Mouse (Mus musculus): ENCODE measurements around the gene Kcnj9.

Kcnj9 gene

DNA sequence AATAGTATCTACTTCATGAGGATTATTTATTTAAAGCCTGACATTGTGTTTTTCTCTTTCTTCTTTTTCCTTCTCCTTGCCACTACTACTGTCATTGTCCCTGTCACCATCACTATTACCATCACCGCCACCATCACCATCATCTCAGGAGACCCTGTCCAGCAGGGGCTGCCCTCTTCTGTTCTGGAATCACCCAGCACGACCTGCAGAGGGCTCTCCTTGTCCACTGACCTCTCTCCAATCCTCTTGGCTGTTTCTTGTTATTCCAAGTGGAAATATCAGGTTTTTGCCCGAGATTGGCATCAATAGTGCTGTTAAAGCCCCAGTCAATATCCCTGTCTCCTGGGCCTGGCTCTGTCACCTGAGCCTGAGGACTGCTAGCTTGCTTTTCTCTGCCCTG, 4.4 kb upstream of the Kcnj9 start:
- no peak for DNase-seq (ENCODE audit: low spot score)

DNA sequence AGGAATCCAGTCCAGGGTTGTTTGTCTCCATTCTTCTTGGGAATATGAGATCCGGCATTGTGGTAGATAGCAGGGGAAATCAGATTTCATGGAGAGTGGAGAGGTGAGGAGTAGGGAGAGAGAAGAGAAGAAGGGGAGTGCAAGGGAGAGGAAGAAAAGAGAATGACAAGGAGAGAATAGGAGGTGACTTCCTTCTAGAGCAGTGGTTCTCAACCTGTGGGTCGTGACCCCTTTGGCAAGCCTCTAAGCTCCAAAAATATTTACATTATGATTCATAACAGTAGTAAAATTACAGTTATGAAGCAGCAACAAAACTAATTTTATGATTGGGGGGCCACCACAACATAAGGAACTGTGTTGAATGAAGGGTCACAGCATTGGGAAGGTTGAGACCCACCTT, 3.8 kb upstream of the Kcnj9 start:
- no peak for DNase-seq (ENCODE audit: low spot score)

GRCm38 (mm10) chr1:172331422-172331947, 2.4 kb upstream of the Kcnj9 start:
- DNase-seq (ENCODE audit: low spot score): no peak

DNA sequence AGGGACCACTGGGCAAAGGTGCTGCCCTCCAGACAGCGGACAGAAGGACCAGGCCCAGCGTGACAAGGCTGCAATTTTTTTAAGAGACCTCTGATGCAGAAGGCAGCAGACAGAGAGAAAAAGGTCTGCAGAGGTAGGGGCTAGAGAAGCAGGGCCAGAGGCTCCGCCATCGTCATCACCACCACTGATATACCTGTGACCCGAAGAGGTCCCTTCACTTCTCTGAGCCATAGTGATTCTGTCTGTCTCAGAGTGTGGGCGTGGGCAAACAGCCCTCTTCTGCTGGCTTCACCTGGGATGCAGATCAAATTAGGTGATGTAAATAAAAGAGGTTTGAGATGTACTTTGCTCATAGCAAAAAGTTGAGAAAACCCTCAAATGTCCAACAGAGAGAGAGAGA, 498 bp upstream of the Kcnj9 start:
- no peak for DNase-seq (ENCODE audit: low spot score)

- no peak for DNase-seq (ENCODE audit: low spot score)
Measured at GRCm38 (mm10) chr1:172328461-172328860, 657 bp downstream of the Kcnj9 start.

DNA sequence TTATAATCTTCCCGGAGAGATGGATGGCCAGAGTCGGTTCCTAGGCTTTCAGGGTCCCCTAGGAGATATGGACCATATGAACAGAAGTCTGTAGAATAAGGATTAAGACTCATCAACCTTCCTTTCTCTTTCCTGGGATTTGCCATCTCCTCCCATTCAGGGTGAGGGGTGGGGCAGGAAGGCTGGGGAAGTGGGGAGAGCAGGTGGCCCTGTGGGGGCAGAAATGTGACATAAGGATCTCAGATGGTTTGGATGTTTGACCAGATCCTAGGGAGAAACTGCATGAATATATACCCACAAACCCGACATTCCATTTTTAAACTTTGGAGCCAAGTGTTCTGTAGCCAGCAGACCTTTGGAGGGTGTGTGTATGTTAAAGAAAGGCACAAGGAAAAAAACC, 1.1 kb downstream of the Kcnj9 start:
- no peak for DNase-seq (ENCODE audit: low spot score)

DNA sequence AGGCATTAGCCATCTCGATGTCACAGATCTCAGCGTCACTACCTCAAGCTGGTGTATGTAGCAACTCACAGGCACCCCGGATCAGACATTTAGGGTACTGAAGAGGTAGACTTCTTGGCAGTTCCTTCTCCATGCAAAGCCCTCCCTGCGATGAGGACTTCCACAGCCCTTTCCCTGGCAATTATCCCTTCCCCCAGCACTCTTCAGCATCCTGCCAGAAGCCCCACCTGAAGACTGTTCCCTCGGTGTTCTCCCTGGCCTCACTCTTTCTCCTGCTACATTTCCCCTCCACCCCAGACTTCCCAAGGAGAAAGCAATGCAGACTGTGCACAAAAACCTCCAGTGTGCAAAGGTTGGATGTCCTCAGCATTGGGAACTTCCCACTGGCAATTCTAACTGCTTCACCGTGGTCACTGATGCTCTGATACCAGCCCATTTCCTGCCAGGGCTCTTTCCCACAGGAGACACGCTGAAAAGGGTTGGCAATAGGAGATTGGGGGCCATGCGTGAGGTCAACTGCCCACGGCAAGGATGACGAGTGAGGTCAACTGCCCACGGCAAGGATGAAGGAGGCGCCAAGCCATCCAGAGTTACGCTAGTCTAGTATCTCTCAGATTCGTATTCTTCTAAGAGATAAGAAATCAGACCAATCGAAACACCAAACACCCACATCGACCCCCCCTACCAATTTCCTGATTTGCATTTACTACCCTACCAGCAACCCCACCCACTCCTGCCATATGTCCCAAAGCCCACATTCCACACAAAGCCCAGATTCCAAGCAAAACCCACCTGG, 1.7 kb downstream of the Kcnj9 start:
- DNase-seq (ENCODE audit: low spot score): no peak

GRCm38 (mm10) chr1:172326684-172327083, 2.4 kb downstream of the Kcnj9 start:
- DNase-seq (ENCODE audit: low spot score): no peak

DNA sequence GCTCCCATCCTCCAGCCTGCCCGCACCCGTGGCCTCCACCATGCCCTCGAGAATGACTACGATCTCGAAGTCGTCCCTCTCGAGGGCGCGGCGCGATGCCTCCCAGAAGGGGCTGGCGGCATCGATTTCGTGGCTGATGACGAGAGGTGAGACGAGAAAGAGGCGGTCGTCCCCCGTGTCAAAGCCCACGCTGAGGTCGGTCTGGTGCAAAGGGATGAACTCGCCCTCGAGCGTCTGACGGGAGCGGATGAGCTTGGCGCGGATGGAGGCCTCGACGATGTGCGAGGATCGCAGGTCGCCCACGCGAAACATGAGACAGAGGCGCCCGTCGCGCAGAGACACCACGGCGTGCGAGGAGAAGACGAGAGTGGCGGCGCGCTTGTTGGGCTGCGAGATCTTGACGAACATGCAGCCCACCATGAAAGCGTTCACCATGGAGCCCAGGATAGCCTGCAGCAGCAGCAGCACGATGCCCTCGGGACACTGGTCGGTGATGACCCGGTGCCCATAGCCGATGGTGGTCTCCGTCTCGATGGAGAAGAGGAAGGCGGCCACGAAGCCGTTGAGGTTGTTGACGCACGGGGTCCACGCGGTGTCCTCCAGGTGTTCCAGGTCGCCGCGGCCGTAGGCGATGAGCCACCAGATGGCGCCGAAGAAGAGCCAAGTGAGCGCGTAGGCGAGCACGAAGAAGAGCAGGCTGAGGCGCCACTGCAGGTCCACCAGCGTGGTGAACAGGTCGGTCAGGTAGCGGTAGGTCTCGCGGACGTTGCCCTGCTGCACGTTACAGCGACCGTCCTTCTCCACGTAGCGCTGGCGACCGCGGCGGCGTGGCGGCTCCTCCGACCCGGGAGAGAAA, 3.2 kb downstream of the Kcnj9 start:
- peak; percentile 71 for DNase-seq (ENCODE audit: low spot score)

DNA sequence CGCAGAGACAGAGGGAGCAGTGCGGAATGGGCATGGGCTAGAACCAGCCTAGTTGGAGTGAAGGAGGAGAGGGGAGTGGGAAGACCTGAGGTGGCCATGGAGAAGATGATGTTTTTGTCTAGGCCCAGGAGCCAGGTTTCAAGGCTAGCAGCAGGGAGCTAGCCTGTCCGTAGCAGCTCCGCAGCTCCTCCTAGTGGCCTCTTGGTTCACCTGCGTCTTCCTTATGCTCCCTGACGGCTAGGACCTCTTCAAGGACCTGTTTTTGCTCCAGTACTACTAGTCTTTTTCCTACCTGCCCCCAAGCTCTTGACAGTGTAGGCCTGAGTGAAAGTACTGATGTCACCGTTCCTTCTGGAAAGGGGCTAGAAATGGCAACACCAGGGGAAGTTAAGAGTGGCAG, 4.4 kb downstream of the Kcnj9 start:
- peak; percentile 77 for DNase-seq (ENCODE audit: low spot score)

GRCm38 (mm10) chr1:172323801-172324359, 5.2 kb downstream of the Kcnj9 start:
- DNase-seq (ENCODE audit: low spot score): no peak

DNA sequence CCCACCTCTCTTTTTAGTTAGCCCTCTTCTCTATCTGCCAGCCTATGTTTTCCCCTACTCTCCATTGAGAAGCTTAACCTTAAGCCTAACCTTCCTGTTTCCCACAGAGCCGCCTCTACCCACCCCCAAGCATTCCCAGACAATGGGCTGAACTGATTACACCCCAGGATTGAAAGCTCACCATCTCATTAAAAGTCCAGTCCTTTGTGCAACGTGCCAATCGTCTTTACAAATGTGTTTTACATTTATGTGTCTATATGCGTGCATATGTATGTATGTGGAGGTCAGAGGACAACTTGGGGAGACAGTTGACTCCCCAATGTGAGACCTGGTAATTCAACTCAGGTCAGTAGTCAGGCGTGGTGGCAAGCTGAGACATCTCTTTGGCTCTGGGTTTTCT, 5.8 kb downstream of the Kcnj9 start:
- DNase-seq (ENCODE audit: low spot score): no peak

DNA sequence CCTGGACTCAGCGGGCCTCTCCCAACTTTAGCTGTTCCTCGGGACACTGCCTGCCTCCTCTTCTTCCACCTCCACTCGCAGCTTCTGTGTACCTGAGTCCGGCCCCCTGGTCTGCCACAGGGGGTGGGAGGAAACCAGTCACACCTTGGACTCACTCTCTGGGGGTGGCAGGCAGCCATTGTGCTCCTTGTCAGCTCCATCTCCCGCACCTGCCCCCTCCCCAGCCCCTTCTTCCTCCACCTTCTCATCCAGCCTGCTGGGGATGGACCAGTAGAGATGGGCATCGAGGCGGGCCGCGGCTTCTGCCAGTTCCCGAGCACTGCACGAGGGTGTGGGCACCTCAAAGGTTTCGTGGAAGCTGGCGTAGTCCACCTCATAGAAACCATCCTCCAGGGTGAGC, 6.4 kb downstream of the Kcnj9 start:
- DNase-seq (ENCODE audit: low spot score): no peak

GRCm38 (mm10) chr1:172319921-172320411, 9.2 kb downstream of the Kcnj9 start:
- DNase-seq (ENCODE audit: low spot score): no peak

DNA sequence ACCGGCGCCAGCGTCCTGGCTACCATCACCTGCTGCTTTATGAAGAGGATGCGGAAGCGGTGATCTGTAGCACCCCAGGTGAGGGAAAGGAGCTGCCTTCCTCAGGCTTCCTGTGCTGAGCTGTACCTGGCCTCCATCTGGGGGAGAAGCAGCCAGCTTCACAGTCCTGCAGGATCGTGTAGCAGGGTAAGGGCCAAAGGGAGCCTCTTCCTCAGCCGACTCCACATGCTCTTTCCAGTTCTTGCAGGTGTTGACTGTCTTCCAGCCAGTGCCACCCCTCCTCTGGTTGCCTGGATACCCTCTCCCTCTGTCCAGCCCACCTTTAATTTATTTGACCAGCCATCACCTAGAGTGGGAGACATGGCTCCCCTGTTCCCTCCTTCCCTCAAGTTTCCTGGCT, 9.8 kb downstream of the Kcnj9 start:
- DNase-seq (ENCODE audit: low spot score): no peak

GRCm38 (mm10) chr1:172318424-172319035, 10.6 kb downstream of the Kcnj9 start:
- no peak for DNase-seq (ENCODE audit: low spot score)

DNA sequence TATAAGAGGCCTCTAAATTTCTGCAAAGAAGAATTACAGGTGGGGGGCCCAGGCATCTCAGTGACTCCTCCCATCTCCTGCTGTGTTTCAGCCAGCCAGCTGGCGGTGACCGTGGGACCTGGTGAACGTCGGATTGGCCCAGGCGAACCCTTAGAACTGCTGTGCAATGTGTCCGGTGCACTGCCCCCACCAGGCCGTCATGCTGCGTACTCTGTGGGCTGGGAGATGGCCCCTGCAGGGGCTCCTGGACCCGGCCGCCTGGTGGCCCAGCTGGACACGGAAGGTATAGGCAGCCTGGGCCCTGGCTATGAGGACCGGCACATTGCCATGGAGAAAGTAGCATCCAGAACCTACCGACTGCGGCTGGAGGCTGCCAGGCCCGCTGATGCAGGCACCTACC, 11.2 kb downstream of the Kcnj9 start:
- no peak for DNase-seq (ENCODE audit: low spot score)

- DNase-seq (ENCODE audit: low spot score): no peak
Measured at GRCm38 (mm10) chr1:172317431-172317830, 11.7 kb downstream of the Kcnj9 start.

DNA sequence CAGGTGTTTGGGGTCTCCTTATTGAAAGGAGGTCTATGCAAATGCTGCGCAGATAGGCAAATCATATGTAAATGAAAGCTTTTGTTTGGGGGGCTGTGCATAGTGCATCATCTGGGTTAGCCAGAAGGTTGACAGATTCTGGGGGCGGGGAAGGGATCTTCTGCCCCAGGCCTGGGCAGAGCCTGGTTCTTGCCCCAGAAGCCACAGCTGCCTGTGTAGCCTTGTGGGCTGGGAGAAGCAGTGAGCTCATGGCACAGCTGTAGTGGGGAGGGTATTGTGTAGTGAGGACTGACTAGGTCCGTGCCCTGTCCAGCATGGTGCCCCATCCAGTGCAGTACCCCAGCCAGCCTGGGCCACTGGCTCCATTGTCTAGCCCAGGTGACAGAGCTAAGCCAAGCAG, 14.2 kb downstream of the Kcnj9 start:
- no peak for DNase-seq (ENCODE audit: low spot score)

DNA sequence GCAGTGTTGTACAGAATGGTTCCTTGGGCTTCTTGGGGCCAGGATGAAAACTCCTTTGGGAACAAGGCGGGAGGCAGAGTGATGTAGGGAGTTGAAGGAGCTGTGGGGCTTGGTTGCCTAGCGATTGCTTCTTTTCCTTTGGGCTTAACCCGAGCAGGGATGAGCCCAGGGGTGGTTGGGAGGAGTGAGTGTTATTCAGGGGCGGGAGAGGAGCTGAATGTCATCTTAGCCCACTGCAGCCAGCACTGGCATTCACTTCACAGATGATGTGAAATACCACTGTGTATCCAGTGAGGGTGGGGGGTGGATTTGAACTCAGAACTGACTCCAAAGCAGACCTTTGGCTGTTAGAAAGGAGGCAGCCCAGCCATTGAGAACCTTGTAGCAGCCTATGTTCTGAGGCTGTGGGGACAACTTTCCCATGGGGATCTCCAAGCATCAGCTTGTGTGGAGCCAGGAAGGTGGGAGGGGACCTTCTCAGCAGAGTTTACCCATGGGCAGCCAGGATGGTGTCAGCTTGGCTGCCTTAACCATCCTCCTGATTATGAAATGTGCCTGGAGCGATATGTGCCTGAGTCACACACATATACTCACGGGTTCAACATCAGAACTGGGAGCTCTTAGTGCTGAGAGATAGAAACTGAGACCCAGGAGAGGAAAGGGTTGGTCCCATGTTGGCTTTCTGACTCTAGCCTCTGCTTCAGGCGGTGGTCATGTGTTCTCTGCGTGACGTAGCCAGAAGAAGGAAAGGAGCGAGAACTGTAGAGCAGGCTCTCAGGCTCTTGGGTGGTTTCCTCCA, 15.3 kb downstream of the Kcnj9 start:
- DNase-seq (ENCODE audit: low spot score): no peak

All from lung, postnatal 25 days (tissue).